Mouse (Mus musculus) v-Abl transformed pro-B cells (cell line): Measurements from ENCODE around the gene Haspin.

ENCODE experiments used
- in situ Hi-C, 2 experiments: fragments of 400-800 bp; cut with MboI; formaldehyde crosslinking; loops; one replicate each; pipeline ENCODE4 v1.15.1; 2025; ENCODE audit not compliant: unreplicated experiment in 2 of 2

Haspin gene

DNA sequence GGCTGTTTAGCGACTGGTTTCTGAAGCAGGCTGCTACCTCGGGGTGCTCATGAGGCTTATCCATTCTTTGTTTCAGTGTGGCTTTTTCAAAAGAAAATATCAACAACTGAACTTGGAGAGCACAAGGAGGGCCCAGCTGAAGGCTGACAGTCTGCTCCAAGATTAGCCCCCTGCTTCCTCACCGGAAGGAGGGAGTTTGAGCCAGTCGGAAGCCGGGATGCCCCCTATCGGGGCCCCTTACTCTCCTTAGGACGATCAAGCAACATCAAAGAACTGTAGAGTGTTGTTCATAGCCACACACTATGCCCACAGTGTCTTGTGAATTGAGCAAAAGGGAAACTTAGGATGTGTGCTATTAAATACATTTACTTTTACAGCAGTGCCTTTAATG is 8.9 kb upstream of the Haspin start:
- in situ Hi-C loops: loop anchor here in 1 of 2 experiments (10.0 to 25.0 kb wide), 2 partner anchors 1228 to 1390 kb away; no protein-coding TSS in a partner anchor

DNA sequence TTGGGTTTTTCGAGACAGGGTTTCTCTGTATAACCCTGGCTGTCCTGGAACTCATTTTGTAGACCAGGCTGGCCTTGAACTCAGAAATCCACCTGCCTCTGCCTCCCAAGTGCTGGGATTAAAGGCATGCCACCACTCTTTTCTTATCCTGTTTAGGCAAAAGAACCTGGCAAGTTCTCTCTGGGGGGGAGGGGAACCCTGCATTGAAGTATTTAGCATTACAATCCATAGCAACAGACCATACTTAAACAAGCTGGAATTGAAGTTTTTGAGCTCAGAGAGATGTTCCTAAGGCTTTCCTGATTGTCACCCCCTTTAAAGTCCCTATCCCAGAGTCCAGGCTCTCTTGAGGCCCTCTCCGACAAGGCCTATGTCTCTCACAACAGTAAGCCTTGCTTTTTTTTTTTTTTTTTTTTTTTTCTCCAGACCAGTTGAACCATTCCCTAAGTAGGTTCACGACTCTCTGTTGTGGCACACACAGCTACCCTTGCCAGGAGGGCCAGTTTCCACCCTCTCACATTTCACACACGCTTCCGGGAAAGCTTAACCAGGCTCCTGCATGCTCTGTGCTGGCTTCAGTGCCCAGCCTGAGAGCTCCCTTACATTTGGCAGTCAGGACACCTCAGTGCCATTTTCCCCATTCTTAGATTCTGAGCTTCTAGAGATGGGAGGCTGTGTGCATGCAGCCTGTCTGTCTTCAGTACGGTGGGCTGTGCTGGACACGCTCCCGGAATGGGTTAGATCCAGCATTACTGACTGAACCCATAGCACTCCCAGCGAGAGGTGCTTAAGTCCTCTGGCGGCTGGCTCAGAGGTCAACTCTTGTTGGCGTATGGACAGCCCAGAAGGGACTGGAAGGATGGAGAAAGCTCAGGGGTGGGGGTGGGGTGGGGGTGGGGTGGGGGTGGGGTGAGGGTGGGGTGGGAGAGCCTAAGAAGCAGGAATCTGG is 8.2 kb upstream of the Haspin start:
- in situ Hi-C loops: loop anchor here in 1 of 2 experiments (10.0 to 25.0 kb wide), 2 partner anchors 1229 to 1391 kb away; no protein-coding TSS in a partner anchor

DNA sequence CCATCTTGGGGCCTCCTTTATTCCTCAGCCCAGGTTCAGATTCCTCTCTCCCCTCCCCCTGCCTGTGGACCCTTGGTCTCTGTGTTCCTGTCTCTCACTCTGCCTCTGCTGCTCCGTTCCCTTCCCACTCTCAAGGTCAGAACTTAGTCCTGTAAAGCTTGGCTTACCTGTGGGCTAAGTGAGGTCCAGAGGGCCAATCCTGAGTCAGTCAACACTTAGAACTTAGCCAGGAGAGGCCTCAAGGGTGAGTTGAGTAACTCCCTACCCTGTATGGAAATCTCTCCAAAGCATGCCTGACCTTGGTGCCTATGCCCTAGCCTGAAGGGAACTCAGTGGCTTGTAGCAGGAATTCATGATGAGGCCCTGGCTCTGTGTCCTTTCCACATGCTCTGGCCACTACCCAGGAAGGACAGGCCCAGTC is 6.2 kb upstream of the Haspin start:
- in situ Hi-C loops: loop anchor here (5.0 to 25.0 kb wide), 3 partner anchors 1228 to 1393 kb away; no protein-coding TSS in a partner anchor

DNA sequence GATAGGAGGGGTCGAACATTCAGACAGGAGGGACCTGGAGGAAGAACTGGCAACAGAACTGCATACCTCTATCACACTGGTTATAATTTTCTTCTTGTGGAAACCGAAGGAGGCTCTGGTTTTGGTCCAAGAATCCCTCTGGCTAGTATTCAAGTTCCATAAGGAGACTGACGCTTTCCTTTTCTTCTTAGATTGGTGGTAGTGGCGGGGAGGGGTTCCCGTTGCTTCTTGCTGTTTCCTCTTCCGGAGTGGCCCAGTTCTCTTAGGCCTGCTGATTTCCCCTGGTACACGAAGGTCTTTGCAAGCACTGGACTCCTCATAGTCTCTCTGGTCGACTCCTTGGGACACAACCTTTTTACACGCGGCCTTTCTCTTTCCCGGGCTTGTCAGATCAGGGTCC is 978 bp downstream of the Haspin start:
- in situ Hi-C loops: loop anchor here in 1 of 2 experiments (5.0 to 25.0 kb wide), 2 partner anchors 35 to 1400 kb away; no protein-coding TSS in a partner anchor

DNA sequence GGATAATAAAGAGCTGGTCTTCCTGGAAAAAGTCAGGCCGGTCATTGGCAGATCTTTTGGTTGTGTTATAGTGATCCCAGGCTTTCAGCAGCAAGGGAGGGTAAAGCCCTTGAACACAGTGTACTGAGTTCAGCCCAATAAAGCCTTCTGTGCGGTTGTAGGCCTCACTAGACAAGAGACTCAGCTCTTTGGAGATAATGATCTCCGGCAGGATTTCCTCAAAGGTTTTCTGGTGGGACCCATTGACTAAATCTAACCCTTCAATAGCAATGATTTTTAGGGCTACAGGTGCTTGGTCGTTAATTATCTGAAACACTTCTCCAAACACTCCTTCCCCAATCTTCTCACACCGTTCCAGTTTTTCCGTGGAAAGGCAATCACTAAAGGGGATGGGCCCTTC is 1.5 kb downstream of the Haspin start:
- in situ Hi-C loops: loop anchor here in 1 of 2 experiments (5.0 to 25.0 kb wide), 2 partner anchors 36 to 1401 kb away; no protein-coding TSS in a partner anchor

DNA sequence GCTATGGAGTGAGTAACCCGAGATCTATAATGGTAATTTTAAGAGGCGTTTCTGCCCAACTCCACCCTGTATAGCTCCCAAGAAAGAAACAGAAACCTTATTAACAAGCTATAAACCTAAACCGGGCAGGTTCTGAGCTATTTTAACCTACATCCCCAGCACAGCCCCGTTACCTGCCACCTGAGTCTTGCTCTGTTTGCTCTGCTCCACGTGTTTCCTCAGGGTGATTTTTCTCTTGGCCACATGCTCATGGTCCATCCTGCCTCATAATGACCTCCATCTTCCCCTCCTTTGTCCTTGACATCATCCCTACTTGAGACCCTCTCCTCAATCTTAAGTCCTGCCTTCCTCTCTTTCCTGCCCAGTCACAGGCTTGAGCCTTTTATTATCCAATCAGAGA is 3.9 kb downstream of the Haspin start:
- in situ Hi-C loops: loop anchor here in 1 of 2 experiments (25.0 kb wide), 1 partner anchor 1403 kb away; no protein-coding TSS in a partner anchor

DNA sequence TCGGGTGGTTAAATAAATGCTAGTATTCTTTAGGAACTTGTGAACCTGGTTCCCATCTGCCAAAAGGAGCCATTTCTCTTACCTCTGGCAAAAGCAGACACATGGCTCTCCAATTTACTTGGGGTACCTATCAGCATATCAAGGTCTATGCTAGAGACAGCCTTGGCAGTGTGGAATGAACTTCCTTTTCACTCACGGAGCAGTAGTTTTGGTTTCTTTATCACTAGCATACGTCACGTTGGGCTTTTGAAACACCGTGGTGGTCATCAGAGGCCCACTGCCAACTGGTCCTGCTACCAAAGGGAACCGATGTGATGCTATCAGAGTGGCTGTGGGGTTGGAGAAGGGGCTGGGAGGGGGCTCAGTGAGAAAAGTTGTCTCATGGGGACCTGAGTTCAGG is 5.1 kb downstream of the Haspin start:
- in situ Hi-C loops: loop anchor here in 1 of 2 experiments (25.0 kb wide), 1 partner anchor 1404 kb away; no protein-coding TSS in a partner anchor

DNA sequence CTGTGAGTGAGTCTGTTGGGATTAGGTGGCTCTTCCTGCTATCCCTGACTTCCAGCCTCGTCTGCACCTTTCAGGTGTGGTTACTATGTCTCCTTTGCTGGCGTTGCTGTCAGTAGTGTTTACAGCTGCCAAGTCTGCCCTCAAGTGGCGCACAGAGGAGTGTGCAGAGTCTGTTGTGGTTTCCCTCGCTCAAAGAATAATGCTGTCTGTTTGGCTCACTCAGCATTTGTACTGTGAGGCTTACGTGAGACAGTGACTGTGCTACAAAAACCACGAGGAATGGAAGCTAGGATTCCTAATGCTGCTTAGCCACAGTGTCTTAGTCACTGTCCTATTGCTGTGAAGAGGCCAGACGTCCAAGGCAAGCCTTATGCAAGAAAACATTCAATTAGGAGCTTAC is 7.1 kb downstream of the Haspin start:
- in situ Hi-C loops: loop anchor here in 1 of 2 experiments (25.0 kb wide), 1 partner anchor 1406 kb away; no protein-coding TSS in a partner anchor

DNA sequence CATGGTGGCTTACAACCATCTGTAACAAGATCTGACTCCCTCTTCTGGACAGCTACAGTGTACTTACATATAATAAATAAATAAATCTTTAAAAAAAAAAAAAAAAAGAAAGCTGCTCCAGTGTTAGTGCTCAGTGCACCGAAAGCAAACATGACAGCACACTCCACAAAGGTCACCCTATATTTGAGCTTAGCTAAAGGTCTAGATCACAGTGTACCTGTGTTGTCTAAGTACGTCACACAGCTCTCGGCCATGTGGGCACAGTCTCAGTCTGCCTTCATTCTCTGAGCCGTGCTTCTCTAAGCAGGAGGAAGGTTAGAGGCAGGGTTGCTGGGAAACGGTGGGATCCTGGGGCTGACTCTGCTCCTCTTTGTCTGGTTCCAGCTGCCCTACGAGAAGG is 11.6 kb downstream of the Haspin start:
- in situ Hi-C loops: loop anchor here in 1 of 2 experiments (25.0 kb wide), 1 partner anchor 1411 kb away; no protein-coding TSS in a partner anchor

DNA sequence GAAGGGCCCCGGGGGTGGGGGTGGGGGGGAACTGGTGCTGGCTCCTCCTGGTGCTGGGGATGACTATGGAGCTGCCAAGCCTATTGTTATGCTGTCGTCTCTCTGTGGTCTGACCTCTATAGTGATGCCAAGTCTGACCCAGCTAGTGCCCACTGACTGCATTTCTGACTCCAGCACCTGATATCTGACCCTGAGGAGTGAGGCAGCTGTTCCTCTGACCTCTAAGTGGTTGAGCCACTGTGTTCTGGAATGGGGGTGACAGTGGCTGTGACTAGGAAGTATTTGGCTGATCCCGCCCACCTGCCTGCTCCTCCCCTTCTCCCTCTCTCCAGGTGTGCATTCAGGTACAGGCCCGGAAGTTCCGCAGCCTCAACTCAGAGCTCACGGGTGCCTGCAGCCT is 26.7 kb downstream of the Haspin start:
- in situ Hi-C loops: no loop called here

DNA sequence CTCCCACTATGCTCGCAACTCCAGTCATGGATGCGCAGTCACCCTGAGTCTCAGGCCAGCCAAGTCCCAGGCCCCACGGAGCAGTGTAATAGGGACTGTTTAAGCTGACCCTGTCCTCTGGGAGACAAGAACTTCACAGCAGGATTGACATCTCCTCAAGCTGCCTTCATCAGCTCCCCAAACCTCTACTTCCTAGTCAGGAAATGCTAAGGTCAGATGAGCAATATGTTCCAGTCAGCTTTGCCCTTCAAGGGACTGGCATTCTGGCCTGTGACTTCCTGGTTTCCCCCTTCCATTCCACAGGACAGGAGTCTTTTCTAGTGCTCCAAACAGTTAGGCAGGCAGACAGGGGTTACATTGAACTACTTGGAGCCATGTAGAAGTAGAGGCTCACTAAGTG is 28.2 kb downstream of the Haspin start:
- in situ Hi-C loops: loop anchor here (5.0 kb wide), 3 partner anchors 38 to 108 kb away; no protein-coding TSS in a partner anchor

DNA sequence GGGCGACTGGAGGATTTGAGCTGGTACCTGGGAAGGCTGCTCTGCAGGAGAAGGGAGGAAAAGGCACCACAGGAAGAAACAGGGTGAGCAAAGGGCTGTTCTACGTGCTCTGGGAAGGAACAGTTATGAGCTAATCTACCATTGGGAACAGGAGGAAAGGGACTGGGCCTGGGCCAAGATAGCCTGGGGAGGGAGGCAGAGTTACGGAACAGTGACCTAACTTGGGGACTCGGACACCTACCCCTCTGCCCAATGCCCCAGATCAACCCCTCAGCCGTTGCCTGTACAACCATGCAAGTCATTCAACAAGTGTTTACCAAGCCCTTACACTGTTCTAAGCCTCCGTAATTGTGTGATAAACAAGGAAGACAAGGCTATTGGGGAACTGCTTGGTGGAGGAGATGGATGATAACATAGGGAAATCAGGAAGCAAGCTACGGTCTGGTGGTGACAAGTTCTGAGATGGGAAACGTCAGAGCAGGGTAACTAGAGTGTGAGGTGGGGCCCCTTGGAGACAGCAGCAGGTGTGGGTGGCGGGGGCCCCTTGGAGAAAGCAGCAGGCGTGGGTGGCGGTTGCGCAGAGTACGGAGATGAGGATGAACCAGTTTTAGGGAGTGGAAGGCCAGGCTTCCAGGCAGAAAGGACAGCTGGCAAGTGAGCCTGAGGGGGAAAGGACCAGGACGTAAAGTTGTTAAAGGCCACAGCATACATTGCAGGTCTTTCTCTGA is 29.0 kb downstream of the Haspin start:
- in situ Hi-C loops: loop anchor here (5.0 kb wide), 3 partner anchors 37 to 107 kb away; no protein-coding TSS in a partner anchor

DNA sequence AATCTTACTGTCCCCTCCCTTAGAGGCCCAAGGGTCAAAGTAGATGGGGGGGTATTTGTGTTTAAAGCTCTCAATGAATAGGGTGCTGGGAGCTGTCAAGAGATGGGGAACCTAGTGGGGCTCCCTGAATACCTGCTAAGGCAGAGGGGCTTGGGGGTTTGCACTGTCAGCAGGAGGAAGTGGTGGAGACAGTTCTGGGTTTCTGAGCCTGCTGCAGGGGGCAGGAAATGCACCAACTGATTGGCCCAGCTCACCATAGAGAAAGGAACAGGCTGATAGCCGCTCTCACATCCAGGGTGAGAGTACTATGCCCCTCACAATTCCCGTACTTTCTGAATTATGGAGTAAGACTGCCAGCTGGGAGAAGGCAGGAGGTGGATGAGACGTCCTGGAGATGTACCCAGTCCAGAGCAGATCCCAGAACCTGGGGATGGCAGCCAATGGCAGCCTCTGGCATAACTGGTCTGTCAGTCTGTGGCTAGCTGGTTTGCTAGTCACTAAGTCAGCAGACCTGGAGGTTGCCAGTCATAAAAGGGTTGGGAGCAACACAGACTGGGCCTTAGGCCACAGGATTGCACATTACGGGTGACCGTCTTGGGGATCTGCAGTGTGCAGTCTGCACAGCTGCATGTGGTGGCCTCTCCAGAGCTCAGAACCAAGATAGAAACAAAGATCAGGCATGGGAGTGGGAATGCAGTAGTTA is 29.7 kb downstream of the Haspin start:
- in situ Hi-C loops: loop anchor here (5.0 kb wide), 3 partner anchors 36 to 106 kb away; no protein-coding TSS in a partner anchor

DNA sequence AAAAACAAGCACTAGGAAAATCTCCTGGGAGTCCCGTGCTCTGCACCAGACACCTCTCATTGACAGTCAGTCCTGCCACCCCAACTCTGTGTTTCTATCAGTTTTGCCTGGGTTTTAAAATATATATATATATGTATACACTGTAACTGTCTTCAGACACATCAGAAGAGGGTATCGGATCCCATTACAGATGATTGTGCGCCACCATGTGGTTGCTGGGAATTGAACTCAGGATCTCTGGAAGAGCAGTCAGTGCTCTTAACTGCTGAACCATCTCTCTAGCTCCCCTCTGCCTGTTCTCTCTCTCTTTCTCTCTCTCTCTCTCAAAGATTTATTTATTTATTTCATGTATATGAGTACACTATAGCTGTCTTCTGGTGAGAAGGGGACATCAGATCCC is 30.7 kb downstream of the Haspin start:
- in situ Hi-C loops: loop anchor here (5.0 kb wide), 3 partner anchors 35 to 105 kb away; no protein-coding TSS in a partner anchor

DNA sequence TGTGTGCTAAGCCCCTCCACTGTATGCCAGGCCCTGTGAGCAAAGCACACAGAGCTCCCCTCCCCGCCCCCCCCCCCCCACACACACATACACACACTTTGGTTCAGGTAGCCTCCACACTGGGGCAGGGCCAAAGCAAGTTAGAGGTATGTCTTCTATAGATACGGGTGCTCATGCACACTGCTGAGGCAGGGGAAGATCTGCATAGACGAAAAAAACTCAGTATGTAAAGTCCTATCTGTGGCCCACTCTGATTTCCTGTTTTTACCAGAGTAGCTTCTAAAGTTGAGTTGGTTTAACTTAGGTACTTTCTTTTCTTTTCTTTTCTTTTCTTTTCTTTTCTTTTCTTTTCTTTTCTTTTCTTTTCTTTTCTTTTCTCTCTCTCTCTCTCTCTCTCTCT is 32.8 kb downstream of the Haspin start:
- in situ Hi-C loops: loop anchor here (5.0 kb wide), 3 partner anchors 33 to 103 kb away; no protein-coding TSS in a partner anchor

DNA sequence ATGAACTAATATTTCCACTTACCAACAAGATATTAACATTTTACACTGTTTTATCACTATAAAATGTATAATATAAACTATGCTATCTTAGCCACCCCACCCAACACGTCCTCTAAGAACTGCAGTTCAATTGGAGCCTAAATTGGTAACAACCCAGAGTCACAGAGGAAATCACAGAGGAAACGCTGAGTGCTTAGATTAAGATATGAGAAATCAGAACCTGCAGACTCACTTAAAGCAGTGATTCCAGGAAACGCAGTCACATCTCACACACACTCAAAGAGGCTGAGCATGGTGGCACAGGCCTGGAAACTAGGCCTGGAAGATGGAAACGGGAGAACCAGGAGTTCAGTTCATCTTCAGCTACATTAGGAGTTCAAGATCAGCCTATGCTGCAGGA is 36.8 kb downstream of the Haspin start:
- in situ Hi-C loops: no loop called here

DNA sequence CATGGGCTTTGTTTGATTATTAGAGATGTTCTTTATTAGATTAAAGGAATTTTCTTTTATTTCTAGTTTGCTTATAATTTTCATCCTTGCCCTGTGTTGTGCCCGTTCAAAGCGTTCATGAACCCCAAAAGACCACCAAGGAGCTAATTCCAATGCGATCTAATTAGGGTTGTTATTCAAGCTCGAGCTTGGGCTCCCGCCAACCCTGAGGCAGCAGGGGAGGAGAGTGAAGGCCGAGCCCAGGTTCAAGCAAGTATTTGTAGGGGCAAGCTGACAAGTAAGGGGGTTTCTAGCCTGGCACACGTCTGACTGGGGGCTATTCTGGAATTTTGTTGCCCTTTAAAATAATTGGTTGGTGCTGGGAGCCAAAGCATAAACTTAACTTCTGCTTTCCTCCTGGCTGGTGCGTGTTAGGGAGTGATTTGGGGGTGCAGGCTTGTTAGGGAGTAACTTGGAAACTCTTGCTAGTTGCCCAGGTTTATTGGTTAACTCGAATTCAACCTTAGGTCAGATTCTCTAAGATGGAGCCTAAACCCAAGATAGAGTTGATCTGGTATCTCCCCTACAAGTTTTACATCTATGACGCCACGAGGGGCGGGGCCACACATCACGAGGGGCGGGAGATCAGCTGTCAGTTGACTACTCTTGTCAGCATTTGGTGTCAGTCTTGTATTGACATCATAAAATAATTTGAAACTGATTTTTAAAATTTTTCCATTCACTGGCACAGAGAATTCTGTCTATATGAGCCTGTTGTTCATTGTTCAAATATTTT is 37.9 kb downstream of the Haspin start:
- in situ Hi-C loops: no loop called here

DNA sequence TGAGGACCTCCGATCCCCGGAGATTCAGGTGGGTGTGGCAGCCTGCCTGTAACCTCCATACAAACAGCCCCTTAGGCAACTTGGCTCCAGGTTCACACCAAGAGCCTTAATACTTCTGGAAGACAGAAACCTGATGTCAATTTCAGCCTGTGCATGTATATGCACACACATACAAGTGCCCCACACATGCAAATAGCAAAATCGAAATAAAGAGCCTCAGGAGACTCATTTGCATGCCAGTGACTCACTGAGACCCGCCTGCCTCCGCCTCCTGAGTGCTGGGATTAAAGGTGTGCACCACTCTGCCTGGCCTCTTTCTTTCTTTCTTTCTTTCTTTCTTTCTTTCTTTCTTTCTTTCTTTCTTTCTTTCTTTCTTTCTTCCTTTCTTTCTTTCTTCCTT is 39.2 kb downstream of the Haspin start:
- in situ Hi-C loops: no loop called here
